Mouse (Mus musculus): Measurements from ENCODE around the gene Zeb2.
"Not testable (repeated sequence)": the region's sequence is repeated elsewhere in the genome, so short reads cannot be mapped to it uniquely, and the experiment has no call there.

The Zeb2 gene

DNA sequence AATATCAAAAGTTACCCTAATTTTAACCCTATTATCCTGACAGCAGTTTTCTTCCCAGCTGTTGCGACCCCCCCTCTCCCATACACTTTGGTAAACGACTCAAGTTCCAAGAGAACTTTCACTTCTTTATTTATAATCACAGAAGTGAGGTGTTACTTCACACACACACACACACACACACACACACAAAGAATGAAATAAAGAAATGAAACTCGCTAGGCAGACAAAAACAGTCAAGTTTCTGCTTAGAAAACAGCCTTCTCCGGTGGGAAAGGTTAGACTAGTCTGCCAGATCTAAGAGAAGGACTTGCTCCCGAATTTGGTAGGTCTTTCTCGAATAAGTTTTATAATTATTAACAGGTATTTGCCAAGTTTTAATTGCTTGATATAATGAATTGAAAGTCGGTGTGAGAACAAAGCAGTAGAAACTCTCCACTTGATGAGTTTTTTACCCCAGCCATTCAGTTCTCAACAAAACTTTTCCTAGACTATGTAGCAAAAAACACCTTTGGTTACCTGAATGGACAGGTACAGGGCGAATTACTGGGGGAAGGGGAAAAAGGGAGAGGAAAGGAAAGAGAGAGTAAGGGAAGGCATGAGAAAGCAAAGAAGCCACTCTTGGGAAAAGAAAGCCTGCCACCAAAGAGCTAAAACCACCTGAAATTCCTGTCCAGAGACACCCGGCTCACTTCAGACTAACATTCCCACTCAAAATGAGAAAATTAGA, 5.0 kb downstream of the Zeb2 start:
- DNase-seq (ENCODE audit: low spot score): no peak

DNA sequence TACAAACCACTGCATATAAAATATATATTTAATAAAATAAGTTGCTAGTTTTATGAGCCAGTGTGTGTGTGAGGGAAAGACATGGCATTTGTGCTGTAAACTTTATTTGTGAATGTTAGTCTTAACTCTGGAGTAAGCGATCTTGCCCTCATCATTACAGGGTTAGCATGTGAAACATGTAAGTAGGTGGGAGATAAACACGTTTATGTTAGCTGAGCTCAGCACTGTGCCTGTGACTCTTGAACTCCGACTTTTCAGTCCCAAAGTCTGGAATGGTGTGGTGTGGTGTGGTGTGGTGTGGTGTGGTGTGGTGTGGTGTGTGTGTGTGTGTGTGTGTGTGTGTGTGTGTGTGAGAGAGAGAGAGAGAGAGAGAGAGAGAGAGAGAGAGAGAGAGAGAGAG, 5.6 kb downstream of the Zeb2 start:
- not testable (repeated sequence) for DNase-seq (ENCODE audit: low spot score)

DNA sequence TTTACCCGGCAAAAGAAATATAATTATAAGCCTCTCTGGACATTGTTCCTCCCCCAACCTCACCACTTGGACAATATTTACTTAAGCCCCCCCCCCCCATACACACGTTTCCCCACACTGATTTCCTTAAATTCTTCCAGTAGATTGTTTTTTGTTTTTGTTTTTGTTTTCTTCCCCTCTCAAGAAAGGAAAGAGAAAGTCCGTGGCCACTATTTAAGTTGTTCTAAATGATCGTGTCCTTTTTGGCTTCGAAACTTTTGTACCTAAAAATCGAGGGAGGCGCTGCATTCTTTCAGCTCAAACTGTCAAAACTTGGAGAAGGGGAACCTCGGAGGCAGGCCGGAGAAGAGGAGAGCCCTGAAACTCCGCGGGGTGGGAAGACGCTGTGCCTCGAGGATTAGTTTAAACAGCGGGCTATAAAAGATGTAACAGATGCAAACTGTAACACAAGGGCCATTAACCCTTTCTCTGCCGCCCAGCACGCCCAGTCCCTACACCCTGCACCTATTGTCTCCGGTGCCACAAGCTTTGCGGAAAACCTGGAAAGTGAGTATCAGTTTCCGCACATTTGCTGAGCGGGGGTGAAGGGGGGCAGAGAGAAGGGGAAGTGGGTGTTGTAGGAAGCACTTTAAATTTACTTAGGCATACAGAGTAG, 6.3 kb downstream of the Zeb2 start:
- peak; percentile 63 for DNase-seq (ENCODE audit: low spot score)

DNA sequence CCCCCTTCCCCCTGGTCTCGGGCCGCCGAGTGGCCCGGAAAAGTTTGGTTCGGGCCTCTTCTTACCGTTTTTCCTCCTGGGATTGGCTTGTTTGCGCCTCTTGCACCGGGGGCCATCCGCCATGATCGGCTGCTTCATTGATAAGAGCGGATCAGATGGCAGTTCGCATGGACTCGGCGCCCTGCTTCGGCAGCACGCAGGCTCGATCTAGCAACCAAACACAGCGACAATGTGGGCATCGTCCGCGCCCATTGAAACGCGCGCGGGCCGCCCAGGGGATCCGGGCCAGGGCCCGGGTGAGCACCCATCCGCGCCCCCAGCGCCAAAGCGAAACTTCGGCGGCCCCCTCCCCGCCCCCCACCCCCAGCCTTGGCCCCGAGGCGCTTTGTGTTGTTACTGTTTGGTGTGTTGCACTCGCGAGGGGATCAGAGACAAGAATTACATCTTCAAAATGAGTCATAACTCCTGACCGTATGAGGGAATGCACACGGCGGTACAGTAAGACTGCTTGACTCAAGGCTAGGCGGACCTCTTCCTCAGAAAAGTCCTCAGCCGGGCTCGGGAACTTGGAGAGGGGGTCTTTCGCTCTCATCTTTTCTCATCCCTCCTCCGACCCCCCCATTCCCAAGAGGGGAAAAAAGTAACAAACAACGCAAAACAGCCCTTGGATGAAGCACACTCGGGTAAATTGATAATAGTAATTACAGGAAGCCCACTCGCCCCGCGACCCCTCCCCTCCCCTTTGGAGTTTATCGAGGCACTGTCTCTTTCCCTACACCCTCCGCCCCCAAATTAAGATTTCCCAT, 7.0 kb downstream of the Zeb2 start:
- DNase-seq (ENCODE audit: low spot score): peak; percentile 56

DNA sequence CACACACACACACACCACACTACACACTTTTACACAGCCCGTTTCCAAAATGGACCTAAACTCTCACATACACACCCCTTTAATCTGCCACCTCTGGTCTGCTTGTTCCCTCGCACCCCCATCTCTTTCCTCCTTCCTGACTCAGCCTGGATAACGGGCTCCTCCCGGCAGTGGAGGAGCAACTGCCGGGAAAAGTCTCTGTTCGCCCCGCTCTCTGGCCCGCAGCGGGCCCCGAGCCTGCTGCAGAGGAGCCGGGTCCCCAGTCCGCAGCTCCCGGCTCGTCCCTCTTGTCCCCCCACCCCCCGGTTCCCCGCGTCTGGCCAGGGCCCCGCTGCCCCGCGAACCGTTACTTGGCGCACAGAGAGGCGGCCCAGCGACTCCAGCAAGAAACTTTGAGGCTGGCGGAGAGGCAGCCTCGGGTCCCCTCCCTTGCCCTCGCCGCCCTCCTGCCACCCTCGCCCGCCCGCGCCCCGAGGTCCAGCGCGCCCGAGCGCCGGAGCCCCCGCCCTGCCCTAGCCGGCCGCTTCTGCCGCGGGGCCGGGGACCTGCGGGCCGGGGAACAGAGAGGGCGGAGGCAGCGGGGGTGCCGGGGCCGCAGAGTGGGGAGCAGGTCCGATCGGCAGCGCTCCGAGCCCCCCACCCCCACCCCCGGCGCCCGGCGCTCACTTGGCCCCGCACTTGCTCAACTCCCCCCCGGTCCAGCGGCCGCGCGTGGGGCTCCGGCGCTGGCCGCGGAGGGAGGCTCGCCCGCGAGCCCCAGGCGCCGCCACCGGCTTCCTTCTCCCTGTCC, 7.8 kb downstream of the Zeb2 start:
- peak; percentile 19 for DNase-seq (ENCODE audit: low spot score)

DNA sequence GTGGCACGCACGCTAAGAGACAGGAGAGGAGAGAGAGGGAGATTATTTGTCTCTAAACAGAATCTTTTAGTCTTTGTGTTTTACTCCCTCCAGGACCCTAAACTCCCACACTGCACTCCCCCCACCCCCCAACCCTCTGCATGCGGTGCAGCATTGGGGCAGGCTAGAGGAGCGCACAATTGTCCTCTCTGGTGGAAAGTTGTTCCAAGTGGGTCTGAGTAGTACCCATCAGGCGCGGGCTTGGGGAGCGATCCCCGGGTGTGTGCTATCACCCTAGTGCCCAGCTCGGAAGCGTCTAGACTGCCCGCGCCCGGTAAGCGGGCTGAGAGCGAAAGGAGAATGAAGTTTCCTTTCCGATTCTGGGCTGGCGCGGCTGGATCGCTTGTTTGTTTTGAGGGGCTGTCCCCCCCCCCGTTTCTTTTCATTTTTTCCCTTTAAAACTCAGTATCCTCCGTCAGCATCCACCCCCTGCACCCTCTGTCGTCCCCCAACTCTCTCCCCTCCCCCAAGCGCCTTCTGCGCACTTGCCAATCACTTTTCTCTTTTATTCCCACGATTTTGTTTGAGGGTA, 8.6 kb downstream of the Zeb2 start:
- peak; percentile 65 for DNase-seq (ENCODE audit: low spot score)

DNA sequence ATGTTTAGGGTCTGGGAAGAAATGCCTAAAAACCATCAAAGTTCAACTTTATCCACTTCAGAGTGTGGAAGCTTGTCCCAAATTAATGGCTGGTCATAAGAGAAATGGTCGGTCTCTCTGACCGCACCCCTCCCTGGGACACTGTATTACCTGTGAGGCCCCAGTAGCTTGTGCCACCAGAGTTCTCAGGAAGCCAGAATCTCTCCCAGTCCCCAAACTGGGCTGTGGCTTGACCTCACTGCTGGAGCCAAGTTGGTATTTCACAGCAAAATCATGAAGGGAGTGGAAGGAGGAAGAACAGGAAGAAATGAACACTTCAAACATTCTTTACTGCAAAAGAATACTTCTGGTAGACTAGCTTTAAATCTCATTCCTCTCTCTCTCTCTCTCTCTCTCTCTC, 9.6 kb downstream of the Zeb2 start:
- DNase-seq (ENCODE audit: low spot score): no peak

DNA sequence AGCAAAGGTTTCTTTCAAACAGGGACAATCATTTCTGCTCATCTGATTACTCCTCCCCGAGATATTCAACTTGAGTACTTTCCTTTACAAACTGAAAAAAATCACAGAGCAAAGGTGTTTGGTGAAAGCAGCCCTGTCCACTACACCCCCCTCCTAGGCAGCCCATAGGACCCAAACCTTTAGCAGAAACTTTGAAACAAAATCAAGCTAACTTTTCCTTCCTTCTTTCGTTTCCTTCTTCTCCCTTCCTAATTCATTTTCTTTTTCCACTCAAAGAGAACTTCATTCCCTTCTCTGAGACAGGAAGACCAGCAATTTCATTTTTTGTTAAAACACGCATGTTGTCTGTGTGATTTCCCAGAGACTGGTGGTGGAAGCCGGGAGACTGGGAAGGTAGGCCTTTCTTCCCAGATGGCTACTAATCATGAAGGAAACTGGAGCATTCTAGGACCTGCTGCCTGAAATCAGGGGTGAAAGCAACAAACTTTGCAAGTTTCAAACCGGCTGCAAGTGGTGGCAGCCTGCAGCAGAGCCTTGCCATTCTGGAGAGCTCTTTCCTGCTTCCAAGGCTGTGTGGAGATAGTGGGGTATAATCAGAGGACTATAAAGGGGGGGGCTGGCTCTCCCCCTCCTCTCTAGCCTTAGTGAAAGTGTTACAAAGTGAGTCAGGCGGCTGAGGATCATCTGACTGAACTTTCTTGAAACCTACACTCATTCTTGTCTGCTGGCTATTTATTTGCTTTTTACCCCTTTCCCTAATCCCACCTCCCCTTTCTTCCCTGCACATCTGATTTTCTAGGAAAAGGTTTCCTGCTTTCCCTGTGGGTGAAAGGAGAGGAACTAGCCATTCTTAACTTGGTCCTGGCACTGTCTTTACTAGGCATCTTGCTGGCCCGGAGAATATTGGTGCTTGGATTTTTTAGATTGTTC, 11.0 kb downstream of the Zeb2 start:
- peak; percentile 17 for DNase-seq (ENCODE audit: low spot score)

DNA sequence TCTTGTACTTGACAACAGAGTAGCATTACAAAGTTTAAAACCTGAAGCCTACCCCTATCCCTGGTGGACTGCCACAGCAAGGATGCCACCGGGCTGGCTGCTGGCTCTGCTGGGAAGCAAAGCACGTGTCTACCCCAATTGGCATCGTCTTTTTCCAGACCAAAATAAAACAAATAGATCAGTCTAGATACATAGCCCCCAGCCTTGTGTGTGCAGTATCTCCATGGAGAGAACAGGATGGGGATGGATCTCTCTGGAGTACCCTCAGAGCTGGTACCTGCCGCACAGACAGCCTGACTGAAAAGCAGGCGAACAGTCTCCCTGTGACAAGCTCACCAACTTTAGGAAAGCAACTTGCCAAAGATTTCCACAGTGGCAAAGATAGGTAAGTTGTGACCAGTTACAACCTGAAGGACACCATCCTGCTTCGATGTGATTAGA, 11.9 kb downstream of the Zeb2 start:
- no peak for DNase-seq (ENCODE audit: low spot score)

DNA sequence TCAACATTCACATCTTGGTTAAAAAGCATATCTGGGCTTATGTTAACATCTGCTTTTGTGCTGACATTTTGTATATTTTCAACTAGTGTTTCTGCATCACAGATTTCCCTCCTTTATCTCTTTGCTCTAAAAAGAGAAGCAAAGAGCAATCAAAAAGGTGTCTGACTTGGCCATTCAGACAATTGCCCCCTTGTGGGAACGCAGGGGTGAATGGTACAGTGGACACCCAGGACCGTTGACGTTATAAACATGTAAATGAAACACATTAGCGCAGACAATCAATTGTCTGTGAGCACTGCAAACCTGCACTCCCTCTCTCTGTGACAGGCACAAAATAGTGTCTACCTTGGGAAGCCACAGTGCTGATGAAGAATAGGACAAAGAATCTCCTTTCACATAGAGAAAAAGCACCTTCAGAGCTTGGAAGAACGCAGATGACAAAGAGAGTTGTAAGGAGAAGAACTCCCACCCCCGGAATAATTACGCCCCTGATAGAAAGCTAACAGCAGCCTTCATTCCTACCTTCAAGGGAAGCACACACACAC, 12.6 kb downstream of the Zeb2 start:
- DNase-seq (ENCODE audit: low spot score): no peak

DNA sequence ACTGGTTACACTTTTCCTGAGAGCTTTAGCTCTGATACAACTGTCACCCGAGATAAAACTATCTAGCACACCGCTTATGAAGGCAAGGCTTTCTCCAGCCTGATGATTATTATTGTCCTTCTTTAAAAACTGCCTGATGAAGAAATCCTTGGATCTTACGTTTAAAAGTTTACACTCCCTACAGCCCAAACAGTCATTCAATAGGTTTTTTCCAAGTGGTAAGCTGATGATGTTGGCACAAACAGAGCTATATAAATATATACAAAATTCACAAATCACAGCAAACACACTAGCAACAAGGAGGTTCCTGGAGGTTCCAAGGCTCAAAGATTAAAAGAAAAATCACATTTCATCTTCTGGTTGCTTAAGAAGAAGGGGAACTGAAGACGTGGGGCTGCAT, 13.1 kb downstream of the Zeb2 start:
- DNase-seq (ENCODE audit: low spot score): no peak

DNA sequence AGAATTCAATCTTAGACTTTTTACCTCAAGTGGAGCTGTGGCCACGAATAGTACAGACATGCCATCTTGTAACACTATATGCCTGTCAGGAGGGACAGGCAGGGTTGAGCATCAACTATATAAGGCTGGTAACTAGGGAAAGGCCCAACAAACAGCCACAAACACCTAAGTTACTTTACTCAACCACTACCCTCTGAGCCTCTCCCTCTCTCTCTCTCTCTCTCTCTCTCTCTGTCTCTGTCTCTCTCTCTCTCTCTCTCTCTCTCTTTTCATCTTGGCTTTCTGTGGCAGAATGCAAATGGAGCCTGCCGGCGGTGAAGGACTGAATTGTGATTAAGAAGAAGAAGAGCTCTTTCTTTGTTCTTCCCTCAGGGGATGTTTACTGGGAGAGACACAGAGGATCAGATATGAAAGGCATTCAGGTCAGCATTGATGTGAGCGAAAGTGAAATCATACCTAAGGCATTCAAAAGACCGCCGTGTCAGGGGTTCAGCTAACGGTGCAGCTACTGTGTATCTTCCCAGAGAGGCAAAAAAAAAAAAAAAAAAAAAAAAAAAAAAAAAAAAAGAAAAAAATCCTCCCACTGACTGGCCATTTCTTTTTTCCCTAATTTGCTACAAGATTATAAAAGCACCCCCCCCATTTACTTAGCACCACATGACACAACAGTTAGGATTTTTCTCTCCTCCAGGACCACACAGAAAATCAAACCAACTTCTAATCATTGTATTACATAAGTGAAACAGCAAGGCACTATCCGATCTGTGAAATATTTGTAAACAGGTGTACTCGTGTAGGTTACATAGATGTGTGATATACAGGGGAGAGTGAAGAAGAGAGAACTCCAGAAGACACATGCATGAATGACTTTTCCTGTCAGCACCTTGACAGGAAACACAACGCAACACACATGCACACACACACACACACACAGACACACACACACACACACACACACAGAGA, 13.9 kb downstream of the Zeb2 start:
- DNase-seq (ENCODE audit: low spot score): no peak

DNA sequence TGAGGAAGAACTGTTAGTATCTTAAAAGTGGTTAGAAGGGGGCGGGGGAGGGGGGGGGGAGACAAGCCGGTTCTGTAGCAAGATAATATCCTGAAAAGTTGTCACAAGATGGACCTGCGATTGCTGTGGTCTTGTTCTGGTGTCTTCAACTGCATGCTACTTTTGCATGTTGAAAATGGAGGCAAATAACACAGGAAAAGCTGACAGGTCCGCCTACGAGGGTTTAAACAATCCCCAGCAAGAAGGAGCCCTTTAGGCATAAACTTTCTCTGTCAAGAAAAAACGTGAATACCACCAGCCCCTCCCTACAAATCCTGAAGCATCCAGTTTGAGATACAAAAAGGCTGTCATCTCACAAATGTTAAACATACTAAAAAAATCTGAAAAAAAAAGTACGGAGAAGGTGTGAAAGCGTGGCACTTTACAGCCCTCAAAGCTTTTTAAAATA, 15.0 kb downstream of the Zeb2 start:
- no peak for DNase-seq (ENCODE audit: low spot score)

DNA sequence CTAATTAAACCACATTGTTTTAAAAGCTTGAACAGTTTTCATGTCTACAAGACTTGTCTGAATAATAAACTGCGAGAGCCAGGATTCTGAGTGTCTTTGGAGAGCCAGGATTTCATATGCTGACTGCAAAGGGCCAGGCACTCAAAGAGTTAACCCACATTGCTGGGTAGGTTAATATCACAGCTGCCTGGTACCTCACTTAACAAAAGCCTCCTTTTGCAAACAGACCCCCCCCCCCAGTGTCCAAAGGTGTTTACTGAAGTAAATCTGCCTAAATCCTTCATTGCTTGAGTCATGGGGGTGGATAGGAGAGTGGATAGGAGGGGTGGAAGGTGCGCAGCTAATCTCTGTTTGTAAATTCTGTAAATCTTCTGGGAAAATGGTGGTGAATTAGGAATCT, 15.6 kb downstream of the Zeb2 start:
- DNase-seq (ENCODE audit: low spot score): no peak

DNA sequence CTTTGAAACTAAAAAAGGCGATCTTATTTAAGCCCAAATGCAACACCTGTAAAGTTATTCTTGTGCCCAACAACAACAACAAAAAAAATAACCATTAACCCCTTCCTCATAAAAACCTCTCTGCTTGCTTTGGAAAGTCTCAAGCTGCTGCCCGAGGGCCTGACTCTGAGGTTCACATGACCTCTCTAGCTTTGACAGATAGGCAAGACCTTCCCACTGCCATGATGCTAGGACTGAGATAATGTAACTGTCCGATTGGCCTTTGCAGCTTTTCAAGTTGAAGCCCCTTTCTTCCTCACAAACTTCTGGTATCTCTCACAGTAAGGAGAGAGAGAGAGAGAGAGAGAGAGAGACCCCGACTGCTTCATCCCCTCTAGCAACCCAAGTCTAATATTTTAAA, 16.2 kb downstream of the Zeb2 start:
- DNase-seq (ENCODE audit: low spot score): no peak

DNA sequence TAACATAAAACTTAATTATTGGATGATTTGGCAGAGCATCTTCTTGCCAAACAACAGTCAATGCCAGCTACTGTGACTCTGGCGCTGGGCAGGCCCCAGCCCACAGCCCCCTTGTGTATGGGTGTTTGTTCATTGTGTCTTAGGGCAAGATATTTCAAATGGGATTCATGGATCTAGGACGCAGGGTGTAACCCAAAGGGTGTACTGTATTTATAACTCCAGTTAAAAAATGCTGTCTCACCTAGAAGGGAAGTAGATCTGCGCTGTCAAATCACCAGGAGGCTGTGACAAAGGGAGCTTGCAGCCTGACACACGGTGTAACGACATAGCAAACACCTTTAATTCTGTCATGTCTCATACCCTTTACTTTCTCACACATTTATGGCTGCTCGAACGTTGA, 16.6 kb downstream of the Zeb2 start:
- DNase-seq (ENCODE audit: low spot score): peak; percentile 53

DNA sequence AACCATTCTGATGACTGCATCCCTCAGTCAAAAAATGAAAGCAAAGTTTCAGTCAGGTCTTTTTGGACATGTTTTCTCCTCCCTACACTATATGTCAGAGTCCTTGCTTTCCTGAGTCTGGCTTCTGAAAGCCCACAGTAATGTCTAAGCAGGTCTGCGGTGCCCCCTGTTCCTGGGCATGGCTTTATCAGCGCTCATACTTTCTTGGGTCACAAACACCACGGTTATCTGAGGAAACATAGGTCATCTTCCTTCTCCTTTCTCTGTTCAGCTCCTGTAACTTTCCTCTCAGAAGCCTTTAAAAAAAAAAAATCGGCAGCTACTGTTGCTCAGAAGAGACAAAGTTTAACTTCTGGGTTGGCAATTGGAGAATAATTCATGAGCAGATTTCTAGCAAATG, 17.2 kb downstream of the Zeb2 start:
- no peak for DNase-seq (ENCODE audit: low spot score)

DNA sequence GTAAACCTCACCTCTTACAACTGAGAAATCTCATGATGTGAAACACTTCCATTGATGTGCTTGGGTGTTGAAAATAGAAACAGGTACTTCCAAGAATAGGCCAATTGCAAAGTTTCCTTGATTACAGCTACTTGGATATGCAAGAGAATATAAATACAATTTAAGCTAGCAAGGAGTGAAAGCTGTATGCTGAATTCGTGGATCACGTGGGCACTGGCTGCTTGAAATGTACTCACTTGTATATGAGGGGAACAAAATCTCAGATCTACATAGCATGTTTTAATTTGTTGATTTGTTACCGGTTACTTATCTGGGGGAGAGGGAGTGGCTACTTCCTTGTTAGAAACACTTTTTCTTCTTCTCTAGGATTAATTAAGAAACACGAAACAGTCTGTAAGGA, 18.1 kb downstream of the Zeb2 start:
- DNase-seq (ENCODE audit: low spot score): no peak

DNA sequence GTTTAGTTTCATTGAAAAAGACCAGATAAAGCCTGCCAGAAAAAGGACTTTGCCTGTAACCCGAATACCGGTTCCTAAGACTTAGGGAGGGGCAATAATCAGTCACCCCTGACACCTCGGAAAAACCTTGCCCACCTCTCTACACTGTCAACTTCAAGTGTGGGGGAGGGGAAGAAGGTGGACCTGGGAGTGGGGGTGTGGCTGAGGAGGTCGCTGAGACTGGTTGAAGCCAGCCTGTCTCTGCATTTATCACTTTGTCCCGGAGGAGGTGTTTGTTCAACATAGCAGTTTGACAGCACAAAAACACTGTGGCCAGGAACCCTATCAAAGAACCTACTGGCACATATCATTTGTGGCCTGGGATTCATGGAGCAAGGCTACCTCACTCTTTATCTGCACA, 19.2 kb downstream of the Zeb2 start:
- no peak for DNase-seq (ENCODE audit: low spot score)
